Mouse (Mus musculus) urinary bladder, postnatal 36 days (tissue): ENCODE results near the gene Pde7b.

ENCODE experiments used
- DNase-seq, 2 experiments: peaks; one replicate each; pipeline ENCODE4 v3.0.0; 2022; ENCODE audit warnings: low spot score in 2 of 2, mixed read lengths in 1 of 2

The Pde7b gene

GRCm38 (mm10) chr10:20724906-20725305 lies at the start of gene Pde7b:
Gene Pde7b (minus strand): TSS chr10:20725078.
- peak; percentile 62 to 73 for DNase-seq

GRCm38 (mm10) chr10:20772056-20772455 lies 47.2 kb upstream of the Pde7b start:
- no peak for DNase-seq

GRCm38 (mm10) chr10:20770418-20770888 lies 45.6 kb upstream of the Pde7b start:
- DNase-seq: no peak

DNA sequence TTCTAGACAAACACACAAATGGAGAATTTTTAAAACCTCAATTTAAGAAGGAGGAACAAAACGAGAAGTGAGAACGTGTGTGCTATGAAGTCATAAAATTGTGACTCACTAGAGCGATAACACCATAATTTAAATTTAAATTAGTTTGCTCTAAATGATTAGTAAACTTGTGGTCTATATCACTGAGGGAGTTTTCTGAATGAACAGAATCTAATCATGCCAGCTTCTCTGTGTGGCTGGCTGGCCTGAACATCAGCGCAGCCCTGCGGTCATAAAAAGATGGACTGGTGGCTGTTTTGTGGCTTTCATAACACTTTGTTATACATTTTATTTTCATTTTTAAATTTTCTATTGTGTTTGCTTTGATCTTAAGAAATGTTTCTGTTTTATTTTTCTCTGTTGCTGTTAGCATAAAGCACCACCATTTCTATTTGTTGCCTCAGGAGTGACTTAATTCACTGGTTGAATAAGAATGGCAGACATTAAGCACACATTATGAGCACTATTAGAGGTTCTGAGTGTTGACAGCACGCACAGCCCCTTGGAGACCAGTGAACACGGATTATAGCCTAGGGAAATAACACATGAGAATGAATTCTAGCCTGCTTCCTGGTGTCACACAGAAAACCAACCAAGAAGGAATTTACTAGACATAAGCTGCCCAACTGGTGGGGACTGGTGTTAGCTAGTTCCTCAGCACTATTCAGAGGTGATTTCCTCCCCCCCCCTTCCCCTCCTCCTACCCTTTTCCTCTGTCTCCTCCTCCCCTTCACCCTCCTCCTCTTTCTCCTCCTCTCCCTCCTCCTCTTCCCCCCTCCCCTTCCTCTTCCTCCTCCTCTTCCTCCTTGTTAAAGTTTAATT lies 44.9 kb upstream of the Pde7b start:
- DNase-seq: no peak

- DNase-seq: no peak
Observed at GRCm38 (mm10) chr10:20764352-20764751, 39.5 kb upstream of the Pde7b start.

GRCm38 (mm10) chr10:20758939-20759338 lies 34.1 kb upstream of the Pde7b start:
- no peak for DNase-seq

DNA sequence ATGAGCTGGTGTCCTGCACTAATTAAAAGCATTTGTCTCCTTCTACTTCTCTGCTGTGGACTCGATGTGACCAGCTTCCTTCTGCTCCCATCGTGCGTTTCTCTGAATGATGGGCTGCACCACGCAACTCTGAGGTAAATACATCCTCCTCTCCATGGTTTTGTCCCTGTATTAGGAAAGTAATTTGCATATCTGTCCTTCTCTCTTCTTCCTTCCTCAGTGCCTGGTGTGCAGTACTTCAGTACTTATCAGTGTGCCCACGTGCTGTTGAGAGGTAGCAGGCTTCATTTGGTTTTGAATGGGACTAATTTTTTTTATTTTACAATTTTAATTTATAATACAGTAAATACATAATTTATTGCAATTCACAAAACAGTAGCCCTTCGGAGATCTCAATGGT lies 33.4 kb upstream of the Pde7b start:
- no peak for DNase-seq

GRCm38 (mm10) chr10:20756219-20756618 lies 31.3 kb upstream of the Pde7b start:
- DNase-seq: no peak

DNA sequence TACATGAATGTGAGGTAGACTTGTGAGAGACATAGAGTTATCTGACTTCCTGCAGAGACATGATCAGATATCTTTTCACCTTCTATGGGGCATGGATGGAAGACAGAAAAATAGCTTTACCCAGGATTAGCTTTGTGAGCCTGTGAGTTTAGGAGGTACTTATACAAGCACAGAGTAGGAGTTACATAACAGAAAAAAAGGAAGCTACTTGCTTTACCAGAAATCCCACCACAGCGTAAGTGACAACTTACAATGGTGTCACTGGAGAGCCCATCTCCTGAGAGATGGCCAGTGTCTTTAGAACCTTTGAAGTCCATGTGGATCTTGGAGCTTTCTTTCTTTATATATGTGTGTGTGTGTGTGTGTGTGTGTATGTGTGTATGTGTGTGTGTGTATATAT lies 28.0 kb upstream of the Pde7b start:
- DNase-seq: no peak

GRCm38 (mm10) chr10:20750642-20751251 lies 25.9 kb upstream of the Pde7b start:
- DNase-seq: no peak

- no peak for DNase-seq
Observed at GRCm38 (mm10) chr10:20748938-20749337, 24.1 kb upstream of the Pde7b start.

GRCm38 (mm10) chr10:20747229-20747628 lies 22.4 kb upstream of the Pde7b start:
- DNase-seq: no peak

DNA sequence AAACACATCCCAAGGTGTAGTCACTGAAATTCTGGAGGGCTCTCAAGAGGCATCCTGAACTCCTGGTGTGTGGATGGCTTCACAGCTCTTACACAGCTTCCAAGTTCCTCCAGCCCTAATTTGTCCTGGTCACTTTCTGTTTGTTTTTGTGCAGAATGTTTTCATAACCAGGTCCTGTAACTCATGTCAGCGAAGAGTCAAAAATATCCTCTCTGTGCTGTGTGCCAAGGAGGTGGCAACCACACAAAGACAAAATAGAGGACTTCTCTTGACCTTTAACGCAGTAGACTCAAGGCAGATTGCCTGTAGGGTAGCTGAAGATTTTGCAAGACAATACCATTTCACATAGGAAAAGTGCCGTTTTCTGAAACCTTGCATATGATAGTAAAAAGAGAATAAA lies 14.9 kb upstream of the Pde7b start:
- no peak for DNase-seq

DNA sequence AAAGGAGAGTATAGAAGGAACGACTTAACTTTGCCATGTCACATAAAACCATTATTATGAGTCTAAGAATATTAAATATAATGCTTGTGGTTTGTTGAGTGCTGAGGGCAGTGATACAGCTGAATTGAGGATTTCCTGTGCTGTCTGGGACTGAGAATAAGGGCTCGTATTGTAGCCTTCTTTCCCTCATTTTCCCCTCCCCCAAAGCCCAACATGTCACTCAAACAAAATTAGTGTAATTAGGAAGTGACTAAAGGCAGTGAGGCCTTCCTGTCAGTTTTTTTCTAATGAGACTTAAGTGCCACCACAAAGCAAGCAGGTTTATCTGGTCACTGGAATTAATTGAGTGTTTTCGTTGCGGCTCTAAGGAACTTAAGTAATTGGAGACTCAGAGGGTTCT lies 12.3 kb upstream of the Pde7b start:
- no peak for DNase-seq

GRCm38 (mm10) chr10:20735775-20736449 lies 11.0 kb upstream of the Pde7b start:
- no peak for DNase-seq

DNA sequence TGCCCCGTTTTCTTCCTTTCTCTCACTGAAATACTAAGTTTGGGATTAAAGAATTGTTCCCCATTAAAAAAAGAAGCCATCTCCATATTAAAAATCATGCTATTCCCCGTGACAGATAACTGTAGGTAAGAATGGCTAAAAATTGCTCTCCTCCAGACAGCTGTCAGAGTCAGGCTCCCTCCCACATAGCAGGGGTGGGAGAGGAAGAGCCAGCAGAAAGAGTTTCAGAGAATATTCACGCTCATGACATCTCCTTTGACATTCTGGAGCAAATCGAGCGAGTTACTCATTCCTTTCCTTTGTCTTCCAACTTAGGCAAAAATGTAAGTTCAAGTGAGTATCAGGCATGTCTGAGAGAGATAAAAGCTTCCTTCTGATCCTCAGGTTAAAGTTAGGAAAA lies 8.7 kb upstream of the Pde7b start:
- no peak for DNase-seq

DNA sequence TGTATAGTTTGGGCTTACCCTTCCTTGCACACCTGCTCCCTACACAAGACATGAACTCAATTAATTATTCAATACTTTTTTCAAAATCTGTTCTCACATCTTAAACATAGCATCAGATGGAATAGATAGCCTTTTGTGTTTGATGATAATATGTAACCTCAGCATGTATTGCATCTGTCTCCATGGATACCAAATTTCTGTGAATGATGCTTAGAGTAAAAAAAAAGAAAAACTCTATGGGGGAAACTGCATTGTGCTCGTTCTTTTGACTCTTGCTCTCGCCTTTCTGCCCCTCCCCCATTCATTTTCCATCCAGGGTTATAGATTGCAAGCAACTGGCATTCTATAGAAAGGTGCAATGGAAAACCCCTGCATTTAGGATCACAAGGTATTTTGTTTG lies 7.3 kb upstream of the Pde7b start:
- no peak for DNase-seq

- DNase-seq: no peak
Observed at GRCm38 (mm10) chr10:20730034-20730433, 5.2 kb upstream of the Pde7b start.

DNA sequence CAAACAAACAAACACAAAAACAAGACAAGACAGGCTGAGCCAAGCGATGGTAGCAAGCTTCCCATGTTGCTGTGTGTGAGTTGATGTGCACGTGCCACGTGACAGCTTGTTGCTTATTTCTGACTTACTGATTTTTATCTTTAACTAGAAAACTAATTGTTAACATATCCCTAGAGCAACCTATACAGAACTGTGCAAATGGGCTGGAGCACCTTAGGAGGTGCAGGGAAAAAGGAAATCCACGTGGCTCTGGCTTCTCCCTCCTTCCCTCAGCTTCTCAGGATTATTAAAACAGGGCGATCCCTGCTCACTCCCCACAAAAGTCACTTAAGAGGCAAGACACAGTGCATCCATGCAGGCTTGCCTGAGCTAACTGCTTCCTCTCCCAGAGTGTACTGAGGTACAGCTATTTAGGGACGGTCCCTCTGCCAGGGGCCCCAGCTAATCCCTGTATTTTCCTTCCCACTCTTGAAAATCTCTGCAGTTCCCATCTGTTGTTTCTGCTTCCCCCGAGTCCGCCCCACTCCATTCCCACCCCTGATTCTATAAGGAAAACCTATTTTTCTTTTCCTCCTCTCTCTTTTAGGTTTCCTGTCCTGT lies 606 bp upstream of the Pde7b start:
- DNase-seq: no peak

GRCm38 (mm10) chr10:20724451-20724850 lies 427 bp downstream of the Pde7b start:
- DNase-seq: no peak

DNA sequence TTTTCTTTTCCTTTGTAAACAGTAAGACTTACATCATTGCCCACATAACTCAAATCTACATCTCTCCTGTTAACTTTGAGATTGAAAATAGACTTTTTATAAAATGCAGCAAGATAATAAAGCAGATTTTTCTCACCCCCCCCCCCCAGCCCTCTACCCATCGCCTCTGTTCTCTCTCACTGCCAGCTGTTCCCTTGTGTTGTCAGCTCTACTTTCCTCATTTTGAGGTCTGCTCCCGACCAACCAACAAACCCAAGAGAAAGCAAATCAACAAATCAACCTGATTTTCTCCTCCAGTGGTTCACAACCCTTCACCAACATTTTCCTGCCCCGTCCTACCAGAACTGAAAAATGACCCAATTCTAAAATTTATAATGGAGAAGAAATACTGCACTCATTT lies 916 bp downstream of the Pde7b start:
- no peak for DNase-seq

GRCm38 (mm10) chr10:20723521-20723915 lies 1.4 kb downstream of the Pde7b start:
- no peak for DNase-seq
